Mouse (Mus musculus) liver, embryonic 13.5 days (tissue): Measurements from ENCODE around the gene 2310030G06Rik. TPM values are rescaled to one million over a fixed set of nuclear protein-coding genes. Genes with fewer than 3 reads are reported as not detected.

ENCODE experiments used
- ATAC-seq: fragments of 200-750 bp; cut with Nextera tagmentation; 2 replicates; pipeline ENCODE4 v1.8.0; 2017; ENCODE audit warnings: low read depth, mild to moderate bottlenecking, moderate number of reproducible peaks, moderate library complexity
- DNase-seq: peaks from one replicate; pipeline ENCODE4 v3.0.0; 2022
- H3K27ac ChIP-seq: fragments of 300-500 bp; sonication (generic); 2 replicates; pipeline ENCODE4 v1.5.1; 2015; ENCODE audit warnings: moderate library complexity, mild to moderate bottlenecking, inconsistent platforms
- H3K27me3 ChIP-seq: fragments of 300-500 bp; sonication (generic); 2 replicates; pipeline ENCODE4 v1.6.1; 2015; ENCODE audit warnings: mild to moderate bottlenecking, inconsistent platforms
- H3K36me3 ChIP-seq: fragments of 300-500 bp; sonication (generic); 2 replicates; pipeline ENCODE4 v1.6.1; 2015; ENCODE audit warnings: mild to moderate bottlenecking, inconsistent platforms
- H3K4me1 ChIP-seq: fragments of 300-500 bp; sonication (generic); replicated peaks from 2 replicates; pipeline ENCODE4 v1.6.1; 2015; ENCODE audit warnings: inconsistent platforms
- H3K4me2 ChIP-seq: fragments of 300-500 bp; sonication (generic); 2 replicates; pipeline ENCODE4 v1.6.1; 2015; ENCODE audit warnings: inconsistent platforms, mild to moderate bottlenecking, moderate library complexity
- H3K4me3 ChIP-seq: fragments of 300-500 bp; sonication (generic); replicated peaks from 2 replicates; pipeline ENCODE4 v1.5.1; 2015; ENCODE audit warnings: mild to moderate bottlenecking, inconsistent platforms
- H3K9ac ChIP-seq: fragments of 300-500 bp; sonication (generic); 2 replicates; pipeline ENCODE4 v1.6.1; 2015; ENCODE audit warnings: mild to moderate bottlenecking, inconsistent platforms
- H3K9me3 ChIP-seq: fragments of 300-500 bp; sonication (generic); replicated peaks from 2 replicates; pipeline ENCODE4 v1.6.1; 2016; ENCODE audit warnings: inconsistent platforms
- WGBS: fragments of 180-500 bp; shearing (Covaris S2); methylation state at CpG from one replicate; pipeline ENCODE4 v1.1.7; 2015; ENCODE audit not compliant: insufficient replicate concordance; 5-methylcytosine and 5-hydroxymethylcytosine counted together
- polyA plus RNA-seq: library from polyadenylated mRNA; unstranded; fragments of >200 nt; fragmentation: Nextera tagmentation; extraction: Ambion mirVana; gene quantifications from 2 replicates; pipeline ENCODE4 v1.2.1, GENCODE M21; 2015

Gene 2310030G06Rik
- polyA plus RNA-seq, 1 experiment from 2014 or later: 2.5 TPM

DNA sequence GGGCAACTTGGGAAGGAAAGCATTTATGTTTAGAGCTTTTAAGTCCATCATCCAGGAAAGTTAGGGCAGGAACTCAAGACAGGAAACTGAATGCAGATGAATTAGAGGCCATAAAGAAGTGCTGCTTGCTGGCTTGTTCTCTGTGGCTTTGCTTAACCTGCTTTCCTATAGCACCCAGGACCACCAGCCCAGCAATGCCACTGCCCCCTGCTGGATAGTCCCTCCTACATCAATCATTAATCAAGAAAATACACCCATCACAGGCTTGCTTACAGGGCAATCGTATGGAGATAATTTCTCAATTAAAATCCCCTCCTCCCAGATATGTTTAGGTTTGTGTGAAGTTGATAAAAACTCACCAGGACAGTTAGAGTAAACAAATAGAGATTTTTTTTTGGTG, 17.0 kb upstream of the 2310030G06Rik start:
- DNase-seq (no peak), ATAC-seq (no peak)
- Histone ChIP-seq H3K36me3 (peaks cover 5% of the 10 kb centered on the region; the same call in 1 of the 2 replicates), H3K9ac (no peak overlapping the region), H3K4me2 (no peak overlapping the region), H3K27me3 (0 out of 2 replicates have a peak, but pooled peaks cover 6% of the 10 kb centered on the region), H3K4me3 (no peak overlapping the region), H3K9me3 (no peaks in the 10 kb centered on the region), H3K27ac (no peak overlapping the region), H3K4me1 (peaks cover 14% of the 10 kb centered on the region)
- 53% methylated on average over 1 of the region's 1 CpGs for WGBS

DNA sequence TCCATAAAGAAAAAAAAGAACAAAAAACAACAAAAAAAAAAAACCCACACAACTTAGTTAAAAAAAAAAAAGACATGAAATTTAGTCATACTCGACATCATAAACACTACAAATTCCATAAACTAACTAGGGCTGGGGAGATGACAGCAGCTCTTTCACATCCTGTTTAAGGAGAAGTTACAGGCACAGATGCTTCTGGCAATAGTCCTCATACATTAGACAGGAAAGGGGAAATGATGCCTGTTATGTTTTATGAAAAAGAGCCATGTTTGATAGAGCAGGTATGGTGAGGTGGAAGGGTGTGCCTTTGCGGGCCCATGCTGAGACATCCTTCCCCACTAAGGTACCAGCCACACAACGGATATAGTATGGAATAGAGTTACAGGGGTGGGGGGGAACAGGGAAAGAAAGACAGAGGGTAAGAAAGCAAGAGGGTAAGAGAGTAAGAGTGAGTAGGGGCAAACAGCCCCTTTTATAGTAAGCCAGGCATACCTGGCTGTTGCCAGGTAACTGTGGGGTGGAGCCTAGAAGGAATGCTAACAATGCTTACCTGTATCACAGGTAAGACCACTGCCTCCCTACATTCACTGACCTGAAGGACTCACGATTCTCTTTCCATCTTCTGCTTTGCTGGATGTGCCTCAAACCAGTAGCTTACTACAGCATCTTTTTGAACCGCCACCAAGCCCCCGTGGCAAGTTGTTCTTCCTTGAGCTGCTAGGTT, 15.3 kb upstream of the 2310030G06Rik start:
- H3K9ac ChIP-seq: no peak overlapping the region
- H3K27me3 ChIP-seq: 0 out of 2 replicates have a peak, but pooled peaks cover 6% of the 10 kb centered on the region
- no peak overlapping the region for H3K4me2 ChIP-seq
- DNase-seq (no peak), ATAC-seq (no peak)
- H3K9me3 ChIP-seq: no peaks in the 10 kb centered on the region
- peaks cover 5% of the 10 kb centered on the region; the same call in 1 of the 2 replicates for H3K36me3 ChIP-seq
- WGBS: 49% methylated on average over 6 of the region's 6 CpGs
- peaks cover 4% of the 10 kb centered on the region for H3K4me1 ChIP-seq
- H3K27ac ChIP-seq: no peak overlapping the region
- no peak overlapping the region for H3K4me3 ChIP-seq

DNA sequence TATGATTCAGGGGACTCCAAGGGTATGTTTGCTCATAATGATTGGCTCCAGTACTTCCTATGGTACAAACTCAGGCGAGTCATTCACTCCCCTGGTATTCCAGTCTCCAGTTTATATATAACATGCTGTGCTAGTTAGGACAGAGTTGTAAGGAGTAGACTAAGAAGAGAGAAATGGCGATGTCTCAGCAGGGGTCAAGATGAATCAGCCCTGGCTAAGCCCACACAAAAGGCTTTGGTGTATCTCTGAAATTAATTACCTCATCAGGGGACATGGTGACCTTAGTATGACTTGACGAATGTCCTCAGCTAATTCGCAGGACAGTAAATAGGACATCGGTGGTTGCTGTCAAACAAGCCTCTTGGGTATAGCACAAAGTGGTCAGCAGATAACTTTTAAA, 10.4 kb upstream of the 2310030G06Rik start:
- no peak for ATAC-seq
- 61% methylated on average over 5 of the region's 5 CpGs for WGBS
- no peak overlapping the region for H3K4me2 ChIP-seq
- no peaks in the 10 kb centered on the region for H3K4me1 ChIP-seq
- no peak overlapping the region for H3K27ac ChIP-seq
- DNase-seq: no peak
- no peak overlapping the region for H3K9ac ChIP-seq
- no peaks in the 10 kb centered on the region for H3K9me3 ChIP-seq
- H3K36me3 ChIP-seq: no peaks in the 10 kb centered on the region
- peaks cover 13% of the 10 kb centered on the region for H3K27me3 ChIP-seq
- H3K4me3 ChIP-seq: no peak overlapping the region

DNA sequence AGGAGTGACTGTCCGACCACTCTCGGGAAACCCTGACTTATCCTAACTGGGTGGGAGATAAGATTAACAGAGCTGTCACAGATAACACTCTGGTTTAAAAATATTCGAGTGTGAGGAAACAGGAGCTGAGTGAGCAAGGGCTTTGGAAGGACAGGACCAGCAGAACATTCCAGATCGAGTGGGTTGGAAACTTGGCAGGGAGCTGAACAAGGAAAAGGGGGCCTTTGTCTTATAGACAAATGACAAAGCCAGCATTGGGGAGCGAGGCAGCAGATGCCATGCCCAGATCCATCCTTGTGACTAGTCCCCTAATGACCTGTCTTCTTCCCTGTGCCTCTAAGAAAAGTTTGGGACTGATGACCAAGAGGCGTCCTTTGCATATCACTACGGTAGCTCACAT, 7.6 kb upstream of the 2310030G06Rik start:
- peaks cover 11% of the 10 kb centered on the region for H3K27me3 ChIP-seq
- no peak overlapping the region for H3K9ac ChIP-seq
- H3K27ac ChIP-seq: no peak overlapping the region
- H3K4me1 ChIP-seq: no peaks in the 10 kb centered on the region
- no peak overlapping the region for H3K4me3 ChIP-seq
- DNase-seq (no peak), ATAC-seq (no peak)
- no peak overlapping the region for H3K4me2 ChIP-seq
- no peaks in the 10 kb centered on the region for H3K36me3 ChIP-seq
- H3K9me3 ChIP-seq: no peaks in the 10 kb centered on the region
- WGBS: 34% methylated on average over 7 of the region's 7 CpGs

GRCm38 (mm10) chr9:50752784-50753615, 6.7 kb upstream of the 2310030G06Rik start:
- H3K27me3 ChIP-seq: peaks cover 11% of the 10 kb centered on the region
- H3K36me3 ChIP-seq: no peaks in the 10 kb centered on the region
- H3K27ac ChIP-seq: no peak overlapping the region
- WGBS: 62% methylated on average over 17 of the region's 17 CpGs
- no peak for DNase-seq
- H3K4me1 ChIP-seq: no peaks in the 10 kb centered on the region
- no peak for ATAC-seq
- H3K4me3 ChIP-seq: no peak overlapping the region
- no peak overlapping the region for H3K4me2 ChIP-seq
- H3K9ac ChIP-seq: no peak overlapping the region
- H3K9me3 ChIP-seq: no peaks in the 10 kb centered on the region

DNA sequence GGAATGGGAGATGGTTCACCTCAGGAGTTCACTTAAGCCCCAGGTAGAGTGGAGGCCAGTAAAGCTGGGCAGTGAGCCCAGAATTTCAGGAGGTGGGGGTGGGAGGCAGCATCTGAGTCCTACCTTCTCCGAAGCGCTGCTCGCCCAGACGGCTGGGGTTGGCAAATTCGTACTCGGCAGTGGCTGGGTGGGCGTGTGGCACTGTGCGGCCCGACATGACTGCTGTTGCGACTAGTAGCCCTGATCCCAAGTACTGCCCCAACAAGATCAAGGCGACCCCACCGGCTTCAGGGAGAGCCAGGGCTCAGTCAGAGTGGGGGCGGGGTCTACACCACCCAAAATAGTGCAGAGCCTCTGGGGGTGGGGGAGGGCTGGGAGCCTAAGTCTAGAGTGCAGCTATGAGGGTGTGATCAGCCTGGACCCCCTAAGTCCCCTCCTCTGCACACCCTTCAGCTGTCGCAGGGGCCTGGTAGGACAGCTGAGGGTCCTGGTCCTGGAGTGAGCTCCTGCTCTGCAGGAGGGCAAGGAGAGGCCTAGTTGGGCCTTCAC, 5.8 kb upstream of the 2310030G06Rik start, which contains the start of gene Hspb2:
TSS of gene Hspb2 (minus strand) at position 301 of the 549 bp plus-strand sequence.
- H3K36me3 ChIP-seq: no peaks in the 10 kb centered on the region
- H3K4me2 ChIP-seq: no peak within 1 kb of the TSS
- no peaks in the 10 kb centered on the region for H3K9me3 ChIP-seq
- peaks cover 11% of the 10 kb centered on the region for H3K27me3 ChIP-seq
- DNase-seq (no peak), ATAC-seq (no peak)
- H3K27ac ChIP-seq: no peak within 1 kb of the TSS
- no peak within 1 kb of the TSS for H3K9ac ChIP-seq
- H3K4me3 ChIP-seq: no peak within 1 kb of the TSS
- H3K4me1 ChIP-seq: no peaks in the 10 kb centered on the region
- WGBS: 69% methylated on average over 14 of the region's 14 CpGs

- DNase-seq (no peak), ATAC-seq (no peak)
- H3K27me3 ChIP-seq: peaks cover 18% of the 10 kb centered on the region
- H3K4me1 ChIP-seq: no peaks in the 10 kb centered on the region; the same call in 1 of the 2 replicates
- 53% methylated on average over 22 of the region's 22 CpGs for WGBS
- H3K9me3 ChIP-seq: no peaks in the 10 kb centered on the region
- no peak within 1 kb of the TSS for H3K27ac ChIP-seq
- no peak within 1 kb of the TSS for H3K4me2 ChIP-seq
- H3K4me3 ChIP-seq: no peak within 1 kb of the TSS
- no peak within 1 kb of the TSS for H3K9ac ChIP-seq
- no peaks in the 10 kb centered on the region for H3K36me3 ChIP-seq
Measured at GRCm38 (mm10) chr9:50751323-50751722, 5.0 kb upstream of the 2310030G06Rik start, which contains the start of gene Cryab. Gene Cryab (plus strand): TSS chr9:50751325.

DNA sequence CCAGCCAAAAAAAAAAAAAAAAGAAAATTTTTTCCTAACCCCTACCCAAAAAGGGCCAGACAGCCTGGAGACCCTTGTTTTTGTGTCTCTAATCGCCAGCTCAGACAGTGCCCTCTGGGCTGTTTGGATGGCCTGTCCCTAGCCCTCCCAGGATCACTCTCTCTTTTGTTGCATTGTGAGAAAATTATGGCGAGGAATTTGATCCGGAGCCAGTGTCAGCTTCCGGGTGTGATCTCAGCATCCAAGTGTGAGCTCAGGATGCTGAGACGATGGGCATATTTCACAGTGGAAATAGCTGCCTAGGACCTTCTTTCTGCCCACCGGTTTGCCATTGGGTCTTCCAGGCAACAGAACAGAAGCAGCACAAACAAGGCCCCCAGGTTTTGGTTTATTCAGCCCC, 4.4 kb upstream of the 2310030G06Rik start:
- DNase-seq (no peak), ATAC-seq (no peak)
- H3K4me1 ChIP-seq: no peaks in the 10 kb centered on the region; the same call in 1 of the 2 replicates
- no peaks in the 10 kb centered on the region for H3K36me3 ChIP-seq
- H3K4me3 ChIP-seq: no peak overlapping the region
- H3K9ac ChIP-seq: no peak overlapping the region
- no peaks in the 10 kb centered on the region for H3K9me3 ChIP-seq
- H3K4me2 ChIP-seq: no peak overlapping the region
- H3K27ac ChIP-seq: no peak overlapping the region
- peaks cover 24% of the 10 kb centered on the region for H3K27me3 ChIP-seq
- 72% methylated on average over 6 of the region's 6 CpGs for WGBS

- H3K4me3 ChIP-seq: peak overlapping the region; percentile 46
- no peaks in the 10 kb centered on the region for H3K36me3 ChIP-seq
- H3K4me1 ChIP-seq: no peaks in the 10 kb centered on the region; the same call in 1 of the 2 replicates
- 32% methylated on average over 7 of the region's 7 CpGs for WGBS
- ATAC-seq (no peak), DNase-seq (no peak)
- H3K9me3 ChIP-seq: no peaks in the 10 kb centered on the region
- H3K27ac ChIP-seq: peak overlapping the region; percentile 29; the same call in 1 of the 2 replicates
- peak overlapping the region; percentile 52 for H3K4me2 ChIP-seq
- H3K9ac ChIP-seq: peak overlapping the region; percentile 44
- peaks cover 13% of the 10 kb centered on the region for H3K27me3 ChIP-seq
Measured at GRCm38 (mm10) chr9:50745806-50746205, 530 bp downstream of the 2310030G06Rik start.

GRCm38 (mm10) chr9:50742744-50743143, 3.6 kb downstream of the 2310030G06Rik start:
- 34% methylated on average over 2 of the region's 2 CpGs for WGBS
- no peak overlapping the region for H3K4me3 ChIP-seq
- no peak overlapping the region for H3K27ac ChIP-seq
- DNase-seq (no peak), ATAC-seq (no peak)
- peaks cover 13% of the 10 kb centered on the region for H3K27me3 ChIP-seq
- no peaks in the 10 kb centered on the region for H3K9me3 ChIP-seq
- H3K36me3 ChIP-seq: no peaks in the 10 kb centered on the region
- peaks cover 17% of the 10 kb centered on the region for H3K4me1 ChIP-seq
- no peak overlapping the region for H3K4me2 ChIP-seq
- H3K9ac ChIP-seq: no peak overlapping the region

- Histone ChIP-seq H3K4me2 (no peak overlapping the region), H3K9ac (no peak overlapping the region), H3K4me3 (no peak overlapping the region), H3K4me1 (peaks cover 17% of the 10 kb centered on the region), H3K27ac (no peak overlapping the region), H3K27me3 (peaks cover 13% of the 10 kb centered on the region), H3K36me3 (no peaks in the 10 kb centered on the region), H3K9me3 (no peaks in the 10 kb centered on the region)
- ATAC-seq: no peak
- WGBS: 59% methylated on average over 3 of the region's 3 CpGs
- no peak for DNase-seq
Measured at GRCm38 (mm10) chr9:50742261-50742660, 4.1 kb downstream of the 2310030G06Rik start.
